Mouse (Mus musculus) kidney, embryonic 14.5 days (tissue): ENCODE data around the gene Prpf40b. TPM values are rescaled to one million over a fixed set of nuclear protein-coding genes. Genes with fewer than 3 reads are reported as not detected.

ENCODE experiments used
- ATAC-seq: fragments of 200-750 bp; cut with Nextera tagmentation; 2 replicates; pipeline ENCODE4 v1.8.0; 2017; ENCODE audit warnings: moderate number of reproducible peaks, mild to moderate bottlenecking, moderate TSS enrichment, moderate library complexity; ENCODE audit not compliant: low FRiP score, low TSS enrichment
- H3K27ac ChIP-seq: fragments of 300-500 bp; sonication (generic); 2 replicates; pipeline ENCODE4 v1.5.1; 2014; ENCODE audit warnings: low read depth, mild to moderate bottlenecking, low read length, moderate library complexity, mixed read lengths
- H3K27me3 ChIP-seq: fragments of 300-500 bp; sonication (generic); 2 replicates; pipeline ENCODE4 v1.6.1; 2014; ENCODE audit warnings: mild to moderate bottlenecking, low read length; ENCODE audit not compliant: control insufficient read depth, insufficient read depth
- H3K36me3 ChIP-seq: fragments of 300-500 bp; sonication (generic); 2 replicates; pipeline ENCODE4 v1.6.1; 2014; ENCODE audit warnings: low read length, mixed read lengths; ENCODE audit not compliant: control insufficient read depth, insufficient read depth
- H3K4me1 ChIP-seq: fragments of 300-500 bp; sonication (generic); 2 replicates; pipeline ENCODE4 v1.6.1; 2014; ENCODE audit warnings: low read length, mixed read lengths; ENCODE audit not compliant: control insufficient read depth, insufficient read depth
- H3K4me2 ChIP-seq: fragments of 300-500 bp; sonication (generic); replicated peaks from 2 replicates; pipeline ENCODE4 v1.6.1; 2014; ENCODE audit warnings: low read depth, mild to moderate bottlenecking, low read length
- H3K4me3 ChIP-seq: fragments of 300-500 bp; sonication (generic); 2 replicates; pipeline ENCODE4 v1.5.1; 2014; ENCODE audit warnings: mild to moderate bottlenecking, low read length
- H3K9ac ChIP-seq: fragments of 300-500 bp; sonication (generic); 2 replicates; pipeline ENCODE4 v1.6.1; 2014; ENCODE audit warnings: low read depth, mild to moderate bottlenecking, low read length, moderate library complexity
- H3K9me3 ChIP-seq: fragments of 300-500 bp; sonication (generic); 2 replicates; pipeline ENCODE4 v1.6.1; 2016; ENCODE audit warnings: low read length; ENCODE audit not compliant: control insufficient read depth
- WGBS: fragments of 180-500 bp; shearing (Covaris S2); extraction: QIAGEN DNeasy Blood & Tissue Kit; methylation state at CpG from one replicate; pipeline ENCODE4 v1.1.7; 2014; 5-methylcytosine and 5-hydroxymethylcytosine counted together
- polyA plus RNA-seq: library from polyadenylated mRNA; unstranded; fragments of >200 nt; fragmentation: Nextera tagmentation; extraction: Ambion mirVana; gene quantifications from 2 replicates; pipeline ENCODE4 v1.2.1, GENCODE M21; 2014

Gene Prpf40b
- polyA plus RNA-seq, 1 experiment from 2014 or later: 63.9 TPM

DNA sequence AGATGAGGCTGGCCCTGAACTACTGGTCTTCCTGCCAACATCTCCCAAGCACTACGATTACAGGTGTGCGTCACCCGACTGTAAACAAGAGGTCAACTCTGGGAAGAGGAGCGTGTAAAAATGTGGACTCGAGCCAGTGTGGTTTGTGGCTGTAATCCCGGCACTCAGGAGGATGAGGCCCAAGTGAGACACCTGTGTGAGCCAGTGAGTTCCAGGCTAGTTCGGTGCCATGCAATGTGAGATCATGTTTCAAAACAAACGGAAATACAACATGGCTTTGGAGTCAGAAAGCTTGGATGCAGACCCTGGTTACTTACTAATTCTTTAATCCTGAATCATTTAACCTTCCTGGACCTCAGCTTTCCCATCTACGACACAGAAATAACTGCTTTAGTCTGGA lies 64.1 kb downstream of the Prpf40b start:
- no peak for ATAC-seq
- no peaks in the 10 kb centered on the region for H3K9me3 ChIP-seq
- H3K27ac ChIP-seq: no peak overlapping the region
- H3K4me3 ChIP-seq: no peak overlapping the region
- no peak overlapping the region for H3K9ac ChIP-seq
- H3K4me2 ChIP-seq: no peak overlapping the region
- H3K27me3 ChIP-seq: no peaks in the 10 kb centered on the region
- no peaks in the 10 kb centered on the region for H3K36me3 ChIP-seq
- H3K4me1 ChIP-seq: peaks cover 13% of the 10 kb centered on the region
- WGBS: 82% methylated on average over 9 of the region's 9 CpGs

- Histone ChIP-seq H3K27me3 (no peaks in the 10 kb centered on the region), H3K9ac (no peak overlapping the region), H3K4me2 (no peak overlapping the region), H3K36me3 (no peaks in the 10 kb centered on the region), H3K4me1 (peaks cover 30% of the 10 kb centered on the region), H3K27ac (peak overlapping the region; percentile 85), H3K4me3 (no peak overlapping the region), H3K9me3 (no peaks in the 10 kb centered on the region)
- peak; percentile 34; the same call in 1 of the 2 replicates for ATAC-seq
- 29% methylated on average over 7 of the region's 7 CpGs for WGBS
Observed at GRCm38 (mm10) chr15:99364022-99364530, 69.2 kb downstream of the Prpf40b start.

GRCm38 (mm10) chr15:99364921-99365320 lies 70.0 kb downstream of the Prpf40b start:
- no peak for ATAC-seq
- Histone ChIP-seq H3K27me3 (no peaks in the 10 kb centered on the region), H3K4me3 (no peak overlapping the region), H3K27ac (peak overlapping the region; percentile 85), H3K36me3 (no peaks in the 10 kb centered on the region), H3K4me2 (peak overlapping the region; percentile 21), H3K9ac (no peak overlapping the region), H3K4me1 (peaks cover 34% of the 10 kb centered on the region), H3K9me3 (no peaks in the 10 kb centered on the region)
- 32% methylated on average over 8 of the region's 8 CpGs for WGBS

Other genes starting within 250 kb of the Prpf40b start
- 0.13 and 0.31 TPM in 2 replicates for gene Prph, start 239.9 kb upstream of the Prpf40b start, polyA plus RNA-seq
- 27.3 and 31.7 TPM in 2 replicates for gene Troap, start 220.5 kb upstream of the Prpf40b start, polyA plus RNA-seq
- gene C1ql4, start 207.3 kb upstream of the Prpf40b start, polyA plus RNA-seq: 0.43 and 1.3 TPM in 2 replicates
- gene Dnajc22, start 201.9 kb upstream of the Prpf40b start, polyA plus RNA-seq: 5.4 and 7.1 TPM in 2 replicates
- gene Spats2, start 169.2 kb upstream of the Prpf40b start, polyA plus RNA-seq: 51.5 and 55.2 TPM in 2 replicates
- gene Kcnh3, start 70.2 kb upstream of the Prpf40b start, polyA plus RNA-seq: 0.46 and 1.4 TPM in 2 replicates
- gene Mcrs1, start 43.1 kb upstream of the Prpf40b start, polyA plus RNA-seq: 180 and 182 TPM in 2 replicates
- gene Fam186b, start 801 bp downstream of the Prpf40b start, polyA plus RNA-seq: 0.07 and 0.22 TPM in 2 replicates
- 15.0 and 27.9 TPM in 2 replicates for gene Fmnl3, start 75.4 kb downstream of the Prpf40b start, polyA plus RNA-seq
- 321 and 409 TPM in 2 replicates for gene Tmbim6, start 97.8 kb downstream of the Prpf40b start, polyA plus RNA-seq
- gene Nckap5l, start 162.7 kb downstream of the Prpf40b start, polyA plus RNA-seq: 9.3 and 11.8 TPM in 2 replicates
- 13.2 and 16.9 TPM in 2 replicates for gene Bcdin3d, start 179.6 kb downstream of the Prpf40b start, polyA plus RNA-seq
- gene Faim2, start 233.1 kb downstream of the Prpf40b start, polyA plus RNA-seq: not detected in 2 replicates